Mouse (Mus musculus): ENCODE results near the gene Arhgdig. TPM values are rescaled to one million over a fixed set of nuclear protein-coding genes. Genes with fewer than 3 reads are reported as not detected.
"Not testable (repeated sequence)": the region's sequence is repeated elsewhere in the genome, so short reads cannot be mapped to it uniquely, and the experiment has no call there.

Gene Arhgdig
- total and polyA plus RNA-seq, 3 experiments, result 76.3 to 97.0 TPM; not detected in 1

DNA sequence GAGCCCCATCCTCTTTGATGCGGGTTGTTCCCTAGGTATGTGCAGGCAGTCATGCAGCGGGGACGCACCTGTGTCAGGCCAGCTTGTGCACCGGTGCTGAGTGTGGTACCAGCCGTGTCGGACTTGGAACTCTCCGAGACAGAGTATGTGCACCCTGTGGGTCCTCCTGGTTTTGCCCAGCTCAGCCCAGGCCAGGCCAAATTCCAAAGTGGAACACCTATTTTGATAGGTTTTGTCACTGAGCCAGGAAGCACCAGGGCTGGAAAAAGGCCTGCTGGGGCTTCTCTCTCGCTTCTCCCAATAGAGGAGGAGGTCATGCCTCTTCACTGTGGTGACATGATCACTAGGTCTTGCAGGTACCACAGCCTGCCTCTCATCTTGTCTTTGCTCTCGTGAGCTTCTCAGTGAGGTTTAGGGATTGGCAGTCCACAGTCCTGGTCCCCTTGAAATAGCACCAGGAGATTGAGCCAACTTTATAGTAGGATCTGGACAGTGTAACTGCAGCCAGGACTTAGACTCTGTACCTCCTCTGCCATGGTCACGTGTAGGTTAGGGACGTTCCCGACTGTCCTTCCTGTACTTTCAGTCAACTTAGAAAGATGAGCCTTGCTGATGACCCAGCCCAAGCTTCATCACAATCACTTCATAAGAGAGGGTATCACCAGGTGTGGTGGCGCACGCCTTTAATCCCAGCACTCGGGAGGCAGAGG lies 14.9 kb downstream of the Arhgdig start:
- no peak for DNase-seq (ENCODE audit: low read depth, low spot score)
- no peak overlapping the region for H3K27ac ChIP-seq (ENCODE audit: control insufficient read depth, low read depth, low read length)
- H3K27me3 ChIP-seq (ENCODE audit: control insufficient read depth in 1 of 2, insufficient read depth in 2 of 2, low read length in 2 of 2), result no peaks in the 10 kb centered on the region
- no peak for TF ChIP-seq ELF1 (IDR thresholded peaks at IDR 0.05; ENCODE audit: low read depth, low read length)
- TF ChIP-seq CTCF (IDR thresholded peaks at IDR 0.05 in 2 of 3, conservative IDR thresholded peaks at IDR 0.05 in 1 of 3; ENCODE audit: control insufficient read depth in 1 of 3, insufficient read depth in 1 of 3, low read depth in 2 of 3, low read length in 3 of 3, poor library complexity in 1 of 3, severe bottlenecking in 1 of 3), result no peak
- no peak for TF ChIP-seq CHD2 (IDR thresholded peaks at IDR 0.05; ENCODE audit: low read length)
- no peak overlapping the region for H3K4me3 ChIP-seq (ENCODE audit: control insufficient read depth in 1 of 2, insufficient read depth in 1 of 2, low read depth in 2 of 2, low read length in 2 of 2)
- no peaks in the 10 kb centered on the region for H3K9me3 ChIP-seq (replicated peaks; ENCODE audit: insufficient read depth, low read length)
- H3K9ac ChIP-seq (ENCODE audit: control insufficient read depth, low read depth, low read length, poor library complexity, severe bottlenecking), result no peak overlapping the region
- peaks cover 0 to 5% of the 10 kb centered on the region in 2 experiments; a peak in 1 of 4 replicates for H3K36me3 ChIP-seq (ENCODE audit: control insufficient read depth in 1 of 2, insufficient read depth in 2 of 2, low read length in 2 of 2)
- H3K79me2 ChIP-seq (ENCODE audit: control insufficient read depth, insufficient read depth, low read length, poor library complexity), result no peaks in the 10 kb centered on the region
- H3K4me1 ChIP-seq (ENCODE audit: control insufficient read depth in 1 of 2, insufficient read depth in 2 of 2, low read length in 2 of 2), result no peaks in the 10 kb centered on the region

DNA sequence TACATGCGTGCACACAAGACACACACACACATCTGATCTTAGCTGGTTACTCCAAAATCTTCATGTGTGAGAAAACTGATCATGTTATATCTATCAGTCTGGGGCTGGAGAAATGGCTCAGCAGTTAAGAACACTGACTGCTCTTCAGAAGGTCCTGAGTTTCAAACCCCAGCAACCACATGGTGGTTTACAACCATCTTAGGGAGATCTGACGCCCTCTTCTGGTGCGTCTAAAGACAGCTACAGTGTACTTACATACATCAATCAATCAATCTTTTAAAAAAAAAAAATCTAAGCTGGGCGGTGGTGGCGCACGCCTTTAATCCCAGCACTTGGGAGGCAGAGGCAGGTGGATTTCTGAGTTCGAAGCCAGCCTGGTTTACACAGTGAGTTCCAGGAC lies 16.1 kb downstream of the Arhgdig start:
- not testable (repeated sequence) for H3K36me3 ChIP-seq (ENCODE audit: control insufficient read depth in 1 of 2, insufficient read depth in 2 of 2, low read length in 2 of 2); H3K27me3 ChIP-seq (ENCODE audit: control insufficient read depth in 1 of 2, insufficient read depth in 2 of 2, low read length in 2 of 2); H3K79me2 ChIP-seq (ENCODE audit: control insufficient read depth, insufficient read depth, low read length, poor library complexity); H3K27ac ChIP-seq (ENCODE audit: control insufficient read depth, low read depth, low read length); DNase-seq (ENCODE audit: low read depth, low spot score); H3K4me3 ChIP-seq (ENCODE audit: control insufficient read depth in 1 of 2, insufficient read depth in 1 of 2, low read depth in 2 of 2, low read length in 2 of 2); H3K9ac ChIP-seq (ENCODE audit: control insufficient read depth, low read depth, low read length, poor library complexity, severe bottlenecking); H3K9me3 ChIP-seq (replicated peaks; ENCODE audit: insufficient read depth, low read length); H3K4me1 ChIP-seq (ENCODE audit: control insufficient read depth in 1 of 2, insufficient read depth in 2 of 2, low read length in 2 of 2)

- no peak for DNase-seq (ENCODE audit: low read depth, low spot score)
- Histone ChIP-seq H3K36me3 (ENCODE audit: control insufficient read depth in 1 of 2, insufficient read depth in 2 of 2, low read length in 2 of 2) (peaks cover 0 to 13% of the 10 kb centered on the region in 2 experiments; a peak in 2 of 4 replicates), H3K4me3 (ENCODE audit: control insufficient read depth in 1 of 2, insufficient read depth in 1 of 2, low read depth in 2 of 2, low read length in 2 of 2) (no peak overlapping the region), H3K27me3 (ENCODE audit: control insufficient read depth in 1 of 2, insufficient read depth in 2 of 2, low read length in 2 of 2) (no peaks in the 10 kb centered on the region), H3K9me3 (replicated peaks; ENCODE audit: insufficient read depth, low read length) (no peaks in the 10 kb centered on the region), H3K4me1 (ENCODE audit: control insufficient read depth in 1 of 2, insufficient read depth in 2 of 2, low read length in 2 of 2) (no peaks in the 10 kb centered on the region), H3K79me2 (ENCODE audit: control insufficient read depth, insufficient read depth, low read length, poor library complexity) (no peaks in the 10 kb centered on the region), H3K9ac (ENCODE audit: control insufficient read depth, low read depth, low read length, poor library complexity, severe bottlenecking) (no peak overlapping the region), H3K27ac (ENCODE audit: control insufficient read depth, low read depth, low read length) (no peak overlapping the region)
- TF ChIP-seq MAX (IDR thresholded peaks at IDR 0.05; ENCODE audit: low read length) (no peak), ELF1 (IDR thresholded peaks at IDR 0.05; ENCODE audit: low read depth, low read length) (no peak), UBTF (IDR thresholded peaks at IDR 0.05; ENCODE audit: borderline replicate concordance, insufficient read depth, low read depth, low read length) (no peak), EP300 (IDR thresholded peaks at IDR 0.05; ENCODE audit: low read depth in 1 of 2, low read length in 2 of 2) (no peak), E2F4 (IDR thresholded peaks at IDR 0.05; ENCODE audit: borderline replicate concordance, low read depth, low read length) (no peak), ZKSCAN1 (IDR thresholded peaks at IDR 0.05; ENCODE audit: low read depth, low read length) (no peak), USF2 (IDR thresholded peaks at IDR 0.05; ENCODE audit: borderline replicate concordance in 1 of 2, insufficient read depth in 1 of 2, low read depth in 1 of 2, low read length in 2 of 2) (no peak)
These were observed 19.3 kb downstream of the Arhgdig start for GRCm38 (mm10) chr17:26188091-26188805.
